Mouse (Mus musculus) megakaryocyte, embryonic 14.5 days (primary cell): ENCODE measurements around the gene St3gal3.

ENCODE experiments used
- FLI1 ChIP-seq: IDR thresholded peaks from 2 replicates; pipeline ENCODE4 v1.6.1; 2012; ENCODE audit warnings: low read length, inconsistent platforms, mixed read lengths
- GATA1 ChIP-seq: IDR thresholded peaks from 3 replicates; pipeline ENCODE4 v1.6.1; 2012; ENCODE audit warnings: mixed read lengths, low read length, inconsistent platforms, borderline replicate concordance

GRCm38 (mm10) chr4:118085025-118085424, 49.7 kb downstream of the St3gal3 start:
- TF ChIP-seq GATA1 (no peak), FLI1 (no peak)
